Mouse (Mus musculus): ENCODE results near the gene Slc1a1. TPM values are rescaled to one million over a fixed set of nuclear protein-coding genes. Genes with fewer than 3 reads are reported as not detected.

Slc1a1 gene
- 0.23 TPM in 1 of 2 replicates, not detected in the other for polyA plus RNA-seq (2012; ENCODE audit: insufficient read depth, low replicate concordance)

DNA sequence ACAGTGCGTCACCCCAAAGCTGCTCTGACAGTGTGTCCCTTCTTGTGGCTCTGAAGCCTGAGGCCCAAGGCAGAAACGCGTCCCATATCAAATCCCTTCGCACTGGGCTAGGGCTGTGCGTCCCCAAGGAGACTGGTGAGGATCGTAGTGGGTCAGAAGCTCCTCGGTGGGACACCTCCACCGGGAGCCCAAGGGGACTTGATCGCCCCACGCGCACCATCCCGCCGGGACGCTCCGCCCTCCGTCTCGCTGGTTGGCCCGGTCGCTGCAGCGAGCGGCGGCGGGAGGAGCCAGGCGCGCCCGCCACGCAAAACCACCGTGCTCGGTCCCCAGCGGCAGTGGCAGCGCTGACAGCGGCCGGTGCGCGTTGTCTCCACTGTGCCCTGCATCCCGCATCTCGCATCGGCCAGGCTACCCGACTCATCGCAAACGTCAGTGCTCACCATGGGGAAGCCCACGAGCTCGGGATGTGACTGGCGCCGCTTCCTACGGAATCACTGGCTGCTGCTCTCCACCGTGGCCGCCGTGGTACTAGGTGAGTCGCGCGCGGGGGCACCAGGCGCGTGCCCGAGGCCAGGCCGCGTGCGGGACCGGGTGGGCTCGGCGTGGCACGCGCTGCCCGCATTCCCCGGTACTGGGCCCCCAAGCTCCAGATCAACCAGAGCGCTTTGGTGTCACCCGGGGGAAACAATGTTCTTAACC is at the start of gene Slc1a1:
Gene Slc1a1, plus strand, starts transcription at position 252 of the 702 bp plus-strand sequence.
- Histone ChIP-seq H3K9me3 (peaks cover 13% of the 10 kb centered on the region; the same call in 1 of the 2 replicates), H3K4me3 (replicated peaks) (peak within 1 kb of the TSS; percentile 92), H3K4me1 (peaks cover 34% of the 10 kb centered on the region), H3K27me3 (replicated peaks) (peaks cover 50% of the 10 kb centered on the region), H3K36me3 (replicated peaks; ENCODE audit: low read length) (no peaks in the 10 kb centered on the region)
- TF ChIP-seq GATA1 (IDR thresholded peaks at IDR 0.05; ENCODE audit: borderline replicate concordance, low read length): no peak
- no peak for TF ChIP-seq FLI1 (IDR thresholded peaks at IDR 0.05; ENCODE audit: low read length)

- Histone ChIP-seq H3K4me3 (replicated peaks) (no peak overlapping the region), H3K36me3 (replicated peaks; ENCODE audit: low read length) (no peaks in the 10 kb centered on the region), H3K4me1 (no peaks in the 10 kb centered on the region), H3K27me3 (replicated peaks) (peaks cover 7% of the 10 kb centered on the region), H3K9me3 (no peaks in the 10 kb centered on the region)
- no peak for TF ChIP-seq FLI1 (IDR thresholded peaks at IDR 0.05; ENCODE audit: low read length)
- TF ChIP-seq GATA1 (IDR thresholded peaks at IDR 0.05; ENCODE audit: borderline replicate concordance, low read length): no peak
These were observed 44.7 kb upstream of the Slc1a1 start for GRCm38 (mm10) chr19:28790196-28790595.

DNA sequence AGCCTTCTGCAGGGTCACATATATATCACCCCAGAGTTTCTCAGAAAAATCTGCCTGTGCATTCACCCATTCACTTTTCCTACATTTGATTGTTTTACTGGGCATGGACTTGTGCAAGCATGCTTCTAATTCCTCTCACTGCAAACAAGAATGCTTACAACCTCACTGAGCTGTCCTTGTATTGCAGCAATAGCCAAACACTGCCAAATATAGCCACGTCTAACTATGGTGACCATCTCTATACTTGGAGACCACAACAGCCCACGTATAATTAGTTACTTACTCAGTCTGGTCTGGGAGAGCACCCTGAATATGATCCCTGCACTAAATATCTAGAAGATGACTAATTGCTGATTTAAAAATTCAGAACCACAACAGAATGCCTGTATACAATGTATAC is 41.5 kb upstream of the Slc1a1 start:
- H3K36me3 ChIP-seq (replicated peaks; ENCODE audit: low read length): no peaks in the 10 kb centered on the region
- H3K9me3 ChIP-seq: no peaks in the 10 kb centered on the region
- H3K4me3 ChIP-seq (replicated peaks): no peak overlapping the region
- TF ChIP-seq FLI1 (IDR thresholded peaks at IDR 0.05; ENCODE audit: low read length): no peak
- peaks cover 11% of the 10 kb centered on the region for H3K27me3 ChIP-seq (replicated peaks)
- no peaks in the 10 kb centered on the region for H3K4me1 ChIP-seq

DNA sequence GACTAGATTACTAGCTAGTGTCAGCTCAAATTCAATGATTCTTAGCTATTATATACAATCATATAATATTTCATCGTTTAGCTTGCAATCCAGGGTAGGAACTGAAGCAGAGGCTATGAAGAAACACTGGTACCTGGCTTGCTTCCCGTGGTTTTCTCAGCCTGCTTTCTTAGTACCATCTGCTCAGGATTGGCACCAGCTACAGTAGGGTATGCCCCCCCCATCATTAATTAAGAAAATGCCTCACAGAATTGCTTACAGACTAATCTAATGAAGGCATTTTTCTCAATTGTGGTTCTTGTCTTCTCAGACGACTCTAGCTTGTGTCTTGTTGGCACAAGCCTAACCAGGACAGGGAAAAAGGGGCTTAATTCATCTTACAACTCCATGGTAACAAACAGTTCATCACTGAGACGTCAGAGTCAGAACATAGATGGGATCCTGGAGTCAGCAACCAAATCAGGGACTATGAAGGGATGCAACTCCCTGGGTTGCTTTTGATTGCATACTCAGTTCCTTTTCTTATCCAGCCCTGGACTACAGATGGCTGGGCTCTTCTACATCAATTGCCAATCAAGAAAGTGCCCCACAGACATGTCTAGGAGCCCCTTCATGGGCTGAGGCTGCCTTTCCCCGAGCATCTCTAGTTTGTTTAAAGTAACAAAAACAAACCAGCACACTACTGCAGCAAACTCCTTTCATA is 38.6 kb upstream of the Slc1a1 start:
- Histone ChIP-seq H3K27me3 (replicated peaks) (peaks cover 9% of the 10 kb centered on the region), H3K4me1 (no peaks in the 10 kb centered on the region), H3K4me3 (replicated peaks) (no peak overlapping the region), H3K9me3 (no peaks in the 10 kb centered on the region), H3K36me3 (replicated peaks; ENCODE audit: low read length) (no peaks in the 10 kb centered on the region)
- TF ChIP-seq GATA1 (IDR thresholded peaks at IDR 0.05; ENCODE audit: borderline replicate concordance, low read length) (no peak), FLI1 (IDR thresholded peaks at IDR 0.05; ENCODE audit: low read length) (no peak)

- H3K27me3 ChIP-seq (replicated peaks): peaks cover 12% of the 10 kb centered on the region
- H3K9me3 ChIP-seq: no peaks in the 10 kb centered on the region
- no peaks in the 10 kb centered on the region for H3K36me3 ChIP-seq (replicated peaks; ENCODE audit: low read length)
- TF ChIP-seq FLI1 (IDR thresholded peaks at IDR 0.05; ENCODE audit: low read length) (no peak), GATA1 (IDR thresholded peaks at IDR 0.05; ENCODE audit: borderline replicate concordance, low read length) (no peak)
- no peak overlapping the region for H3K4me3 ChIP-seq (replicated peaks)
- H3K4me1 ChIP-seq: no peaks in the 10 kb centered on the region
These were observed 37.9 kb upstream of the Slc1a1 start for GRCm38 (mm10) chr19:28796966-28797365.

- Histone ChIP-seq H3K36me3 (replicated peaks; ENCODE audit: low read length) (no peaks in the 10 kb centered on the region), H3K9me3 (no peaks in the 10 kb centered on the region), H3K4me3 (replicated peaks) (no peak overlapping the region), H3K4me1 (no peaks in the 10 kb centered on the region), H3K27me3 (replicated peaks) (peaks cover 12% of the 10 kb centered on the region)
- TF ChIP-seq FLI1 (IDR thresholded peaks at IDR 0.05; ENCODE audit: low read length) (no peak), GATA1 (IDR thresholded peaks at IDR 0.05; ENCODE audit: borderline replicate concordance, low read length) (no peak)
These were observed 37.2 kb upstream of the Slc1a1 start for GRCm38 (mm10) chr19:28797611-28798010.

GRCm38 (mm10) chr19:28800448-28800847 is 34.4 kb upstream of the Slc1a1 start:
- no peaks in the 10 kb centered on the region for H3K36me3 ChIP-seq (replicated peaks; ENCODE audit: low read length)
- no peaks in the 10 kb centered on the region for H3K4me1 ChIP-seq
- TF ChIP-seq FLI1 (IDR thresholded peaks at IDR 0.05; ENCODE audit: low read length) (no peak), GATA1 (IDR thresholded peaks at IDR 0.05; ENCODE audit: borderline replicate concordance, low read length) (no peak)
- no peaks in the 10 kb centered on the region for H3K9me3 ChIP-seq
- no peak overlapping the region for H3K4me3 ChIP-seq (replicated peaks)
- H3K27me3 ChIP-seq (replicated peaks): peaks cover 12% of the 10 kb centered on the region

GRCm38 (mm10) chr19:28806276-28806675 is 28.6 kb upstream of the Slc1a1 start:
- Histone ChIP-seq H3K9me3 (no peaks in the 10 kb centered on the region), H3K27me3 (replicated peaks) (peaks cover 5% of the 10 kb centered on the region), H3K4me3 (replicated peaks) (no peak overlapping the region), H3K4me1 (no peaks in the 10 kb centered on the region), H3K36me3 (replicated peaks; ENCODE audit: low read length) (no peaks in the 10 kb centered on the region)
- TF ChIP-seq FLI1 (IDR thresholded peaks at IDR 0.05; ENCODE audit: low read length) (no peak), GATA1 (IDR thresholded peaks at IDR 0.05; ENCODE audit: borderline replicate concordance, low read length) (no peak)

- Histone ChIP-seq H3K27me3 (replicated peaks) (peaks cover 2% of the 10 kb centered on the region), H3K4me3 (replicated peaks) (no peak overlapping the region), H3K9me3 (no peaks in the 10 kb centered on the region), H3K4me1 (no peaks in the 10 kb centered on the region), H3K36me3 (replicated peaks; ENCODE audit: low read length) (no peaks in the 10 kb centered on the region)
- TF ChIP-seq FLI1 (IDR thresholded peaks at IDR 0.05; ENCODE audit: low read length): no peak
- TF ChIP-seq GATA1 (IDR thresholded peaks at IDR 0.05; ENCODE audit: borderline replicate concordance, low read length): no peak
These were observed 27.9 kb upstream of the Slc1a1 start for GRCm38 (mm10) chr19:28806821-28807496.

DNA sequence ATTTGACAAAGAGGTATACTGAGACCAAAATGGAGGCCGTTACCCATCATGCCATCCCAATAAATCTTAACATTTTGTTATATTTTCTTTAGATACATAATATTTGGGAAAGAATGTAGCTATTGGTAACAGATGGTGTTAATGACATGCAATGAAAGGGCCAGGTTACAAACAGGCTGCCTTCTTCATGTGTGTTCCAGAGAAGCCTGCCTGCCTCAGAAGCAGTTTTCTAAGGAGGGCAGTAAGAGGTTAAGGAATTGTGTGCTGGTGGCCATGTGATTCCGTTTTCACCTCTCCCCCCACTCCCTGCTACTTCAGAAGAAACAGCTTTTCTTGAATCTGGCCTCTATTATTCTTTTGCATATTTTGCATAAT is 27.4 kb upstream of the Slc1a1 start:
- Histone ChIP-seq H3K27me3 (replicated peaks) (peaks cover 3% of the 10 kb centered on the region), H3K4me1 (peaks cover 1% of the 10 kb centered on the region; the same call in 1 of the 2 replicates), H3K36me3 (replicated peaks; ENCODE audit: low read length) (no peaks in the 10 kb centered on the region), H3K9me3 (no peaks in the 10 kb centered on the region), H3K4me3 (replicated peaks) (no peak overlapping the region)
- TF ChIP-seq FLI1 (IDR thresholded peaks at IDR 0.05; ENCODE audit: low read length): no peak
- no peak for TF ChIP-seq GATA1 (IDR thresholded peaks at IDR 0.05; ENCODE audit: borderline replicate concordance, low read length)

Measured in megakaryocyte, embryonic 14.5 days (primary cell).